Mouse (Mus musculus): ENCODE data around the gene Sim1. TPM values are rescaled to one million over a fixed set of nuclear protein-coding genes. Genes with fewer than 3 reads are reported as not detected.
A peak's percentile ranks its signal among the peaks of the same experiment; 100 is the strongest.

The Sim1 gene
- polyA plus RNA-seq, 1 experiment from 2014 or later: 1.6 TPM

GRCm38 (mm10) chr10:50895091-50895790 lies 687 bp downstream of the Sim1 start:
- peak; percentile 22; the same call in 1 of the 2 replicates for ATAC-seq (ENCODE audit: insufficient number of reproducible peaks, low FRiP score, low TSS enrichment, low read depth)
- WGBS: 1% methylated on average over 44 of the region's 44 CpGs
- H3K27ac ChIP-seq (replicated peaks): no peak overlapping the region
- H3K36me3 ChIP-seq: no peaks in the 10 kb centered on the region
- no peak overlapping the region for H3K9ac ChIP-seq
- H3K4me3 ChIP-seq (replicated peaks): peak overlapping the region; percentile 51
- peak overlapping the region; percentile 88 for H3K4me2 ChIP-seq (replicated peaks)
- H3K27me3 ChIP-seq: peaks cover 79% of the 10 kb centered on the region
- no peaks in the 10 kb centered on the region for H3K9me3 ChIP-seq (replicated peaks)
- H3K4me1 ChIP-seq: peaks cover 24% of the 10 kb centered on the region

GRCm38 (mm10) chr10:50895881-50896766 lies 1.6 kb downstream of the Sim1 start:
- no peak overlapping the region for H3K4me2 ChIP-seq (replicated peaks)
- H3K4me1 ChIP-seq: peaks cover 29% of the 10 kb centered on the region
- WGBS: 11% methylated on average over 21 of the region's 21 CpGs
- no peak for ATAC-seq (ENCODE audit: insufficient number of reproducible peaks, low FRiP score, low TSS enrichment, low read depth)
- peak overlapping the region; percentile 51 for H3K4me3 ChIP-seq (replicated peaks)
- H3K36me3 ChIP-seq: no peaks in the 10 kb centered on the region
- no peaks in the 10 kb centered on the region for H3K9me3 ChIP-seq (replicated peaks)
- no peak overlapping the region for H3K27ac ChIP-seq (replicated peaks)
- peaks cover 81% of the 10 kb centered on the region for H3K27me3 ChIP-seq
- no peak overlapping the region for H3K9ac ChIP-seq

- Histone ChIP-seq H3K4me2 (replicated peaks) (no peak overlapping the region), H3K4me1 (peaks cover 30% of the 10 kb centered on the region), H3K9me3 (replicated peaks) (no peaks in the 10 kb centered on the region), H3K4me3 (replicated peaks) (peak overlapping the region; percentile 51), H3K27me3 (peaks cover 82% of the 10 kb centered on the region), H3K9ac (no peak overlapping the region), H3K36me3 (no peaks in the 10 kb centered on the region), H3K27ac (replicated peaks) (no peak overlapping the region)
- no peak for ATAC-seq (ENCODE audit: insufficient number of reproducible peaks, low FRiP score, low TSS enrichment, low read depth)
- WGBS: 10% methylated on average over 3 of the region's 3 CpGs
Measured at GRCm38 (mm10) chr10:50896767-50897390, 2.3 kb downstream of the Sim1 start.

- no peak overlapping the region for H3K4me2 ChIP-seq (replicated peaks)
- H3K9ac ChIP-seq: no peak overlapping the region
- ATAC-seq (ENCODE audit: insufficient number of reproducible peaks, low FRiP score, low TSS enrichment, low read depth): no peak
- H3K4me1 ChIP-seq: peaks cover 24% of the 10 kb centered on the region
- H3K9me3 ChIP-seq (replicated peaks): no peaks in the 10 kb centered on the region
- no peak overlapping the region for H3K27ac ChIP-seq (replicated peaks)
- 0 out of 2 replicates have a peak overlapping the region, but pooled peaks have one; percentile 10 for H3K4me3 ChIP-seq (replicated peaks)
- 4% methylated on average over 32 of the region's 32 CpGs for WGBS
- peaks cover 82% of the 10 kb centered on the region for H3K27me3 ChIP-seq
- no peaks in the 10 kb centered on the region for H3K36me3 ChIP-seq
Measured at GRCm38 (mm10) chr10:50897530-50898471, 3.2 kb downstream of the Sim1 start.

GRCm38 (mm10) chr10:50898621-50899020 lies 4.1 kb downstream of the Sim1 start:
- 17% methylated on average over 2 of the region's 2 CpGs for WGBS
- peaks cover 27% of the 10 kb centered on the region for H3K4me1 ChIP-seq
- no peak overlapping the region for H3K4me3 ChIP-seq (replicated peaks)
- no peaks in the 10 kb centered on the region for H3K9me3 ChIP-seq (replicated peaks)
- no peak for ATAC-seq (ENCODE audit: insufficient number of reproducible peaks, low FRiP score, low TSS enrichment, low read depth)
- H3K9ac ChIP-seq: no peak overlapping the region
- H3K36me3 ChIP-seq: no peaks in the 10 kb centered on the region
- H3K27me3 ChIP-seq: peaks cover 80% of the 10 kb centered on the region
- H3K4me2 ChIP-seq (replicated peaks): no peak overlapping the region
- no peak overlapping the region for H3K27ac ChIP-seq (replicated peaks)

GRCm38 (mm10) chr10:50899846-50900745 lies 5.5 kb downstream of the Sim1 start:
- WGBS: 5% methylated on average over 21 of the region's 21 CpGs

GRCm38 (mm10) chr10:50900746-50901600 lies 6.4 kb downstream of the Sim1 start:
- H3K36me3 ChIP-seq: no peaks in the 10 kb centered on the region
- WGBS: 2% methylated on average over 42 of the region's 42 CpGs
- peak overlapping the region; percentile 27 for H3K4me2 ChIP-seq (replicated peaks)
- H3K4me3 ChIP-seq (replicated peaks): peak overlapping the region; percentile 22
- H3K27me3 ChIP-seq: peaks cover 82% of the 10 kb centered on the region
- peaks cover 20% of the 10 kb centered on the region for H3K4me1 ChIP-seq
- ATAC-seq (ENCODE audit: insufficient number of reproducible peaks, low FRiP score, low TSS enrichment, low read depth): no peak
- no peaks in the 10 kb centered on the region for H3K9me3 ChIP-seq (replicated peaks)
- H3K27ac ChIP-seq (replicated peaks): no peak overlapping the region
- H3K9ac ChIP-seq: no peak overlapping the region

More at GRCm38 (mm10) chr10:50899846-50900745, 5.5 kb downstream of the Sim1 start:
- Histone ChIP-seq H3K4me3 (replicated peaks) (peak overlapping the region; percentile 22; the same call in 1 of the 2 replicates), H3K9me3 (replicated peaks) (no peaks in the 10 kb centered on the region), H3K27ac (replicated peaks) (no peak overlapping the region), H3K4me1 (peaks cover 22% of the 10 kb centered on the region), H3K4me2 (replicated peaks) (no peak overlapping the region), H3K27me3 (peaks cover 79% of the 10 kb centered on the region), H3K36me3 (no peaks in the 10 kb centered on the region), H3K9ac (no peak overlapping the region)
- no peak for ATAC-seq (ENCODE audit: insufficient number of reproducible peaks, low FRiP score, low TSS enrichment, low read depth)

GRCm38 (mm10) chr10:50901601-50902475 lies 7.3 kb downstream of the Sim1 start:
- no peak overlapping the region for H3K4me3 ChIP-seq (replicated peaks)

More at GRCm38 (mm10) chr10:50901601-50902475, 7.3 kb downstream of the Sim1 start:
- no peak for ATAC-seq (ENCODE audit: insufficient number of reproducible peaks, low FRiP score, low TSS enrichment, low read depth)
- H3K36me3 ChIP-seq: no peaks in the 10 kb centered on the region
- no peak overlapping the region for H3K9ac ChIP-seq
- H3K27me3 ChIP-seq: peaks cover 82% of the 10 kb centered on the region
- no peaks in the 10 kb centered on the region for H3K9me3 ChIP-seq (replicated peaks)
- H3K27ac ChIP-seq (replicated peaks): no peak overlapping the region
- no peak overlapping the region for H3K4me2 ChIP-seq (replicated peaks)
- peaks cover 20% of the 10 kb centered on the region for H3K4me1 ChIP-seq
- 6% methylated on average over 19 of the region's 19 CpGs for WGBS
